Mouse (Mus musculus) megakaryocyte, embryonic 14.5 days (primary cell): Measurements from ENCODE around the gene Phf21a.

ENCODE experiments used
- FLI1 ChIP-seq: IDR thresholded peaks from 2 replicates; pipeline ENCODE4 v1.6.1; 2012; ENCODE audit warnings: low read length, inconsistent platforms, mixed read lengths
- GATA1 ChIP-seq: IDR thresholded peaks from 3 replicates; pipeline ENCODE4 v1.6.1; 2012; ENCODE audit warnings: mixed read lengths, low read length, inconsistent platforms, borderline replicate concordance

- no peak for TF ChIP-seq GATA1
- TF ChIP-seq FLI1, result no peak
Observed at GRCm38 (mm10) chr2:92065269-92065888, 27.5 kb upstream of the Phf21a start.
